Mouse (Mus musculus): ENCODE measurements around the gene Gm26558.

Gm26558 gene

GRCm38 (mm10) chr2:70648271-70648670, 13.6 kb downstream of the Gm26558 start:
- DNase-seq (ENCODE audit: low read depth) = no peak

DNA sequence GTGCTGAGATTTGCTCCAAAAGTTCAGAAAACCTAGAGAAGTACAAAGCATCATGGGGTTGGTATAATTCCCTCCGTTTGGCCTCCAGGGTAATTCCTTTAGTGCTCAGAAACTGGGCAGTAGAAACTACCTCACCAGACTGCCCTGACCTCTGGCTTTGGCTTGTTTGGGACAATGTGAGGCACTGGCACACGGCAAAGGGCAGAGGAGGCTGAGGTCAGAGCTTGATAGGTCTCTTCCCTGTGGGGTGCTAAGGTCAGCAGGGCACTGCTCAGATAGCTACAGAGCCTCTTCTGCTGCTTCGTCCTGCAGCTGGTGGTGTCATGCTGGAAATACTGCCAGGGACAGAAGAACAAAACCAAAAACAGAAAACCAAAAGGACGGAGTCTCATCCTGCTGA, 14.2 kb downstream of the Gm26558 start:
- DNase-seq (ENCODE audit: low read depth) = no peak

DNA sequence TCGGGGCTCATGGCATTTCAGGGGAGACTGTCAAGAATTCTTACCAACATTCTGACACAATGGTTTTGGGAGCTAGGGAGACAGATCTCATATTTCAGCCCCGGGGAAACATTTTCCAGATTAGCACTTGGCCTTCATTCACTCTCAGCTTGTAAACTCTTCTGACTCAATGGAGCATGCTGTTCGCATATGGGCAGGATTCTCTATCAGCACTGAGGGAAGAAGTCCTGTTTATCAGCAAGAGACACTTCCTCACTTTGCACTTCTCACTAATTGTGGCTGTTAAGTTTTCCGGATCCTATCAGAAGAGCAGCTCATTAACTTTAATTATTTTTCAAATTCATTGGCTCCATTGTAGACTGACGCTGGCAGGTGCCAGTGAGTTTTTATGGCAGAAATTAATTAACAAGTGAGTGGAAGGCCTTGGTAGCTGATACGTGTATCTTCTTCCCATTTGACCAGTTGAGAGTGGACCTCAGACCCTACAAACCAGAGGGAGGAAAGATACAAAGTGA, 16.6 kb downstream of the Gm26558 start:
- DNase-seq (ENCODE audit: low read depth) = no peak

GRCm38 (mm10) chr2:70642971-70643565, 18.8 kb downstream of the Gm26558 start:
- no peak for DNase-seq (ENCODE audit: low read depth)

DNA sequence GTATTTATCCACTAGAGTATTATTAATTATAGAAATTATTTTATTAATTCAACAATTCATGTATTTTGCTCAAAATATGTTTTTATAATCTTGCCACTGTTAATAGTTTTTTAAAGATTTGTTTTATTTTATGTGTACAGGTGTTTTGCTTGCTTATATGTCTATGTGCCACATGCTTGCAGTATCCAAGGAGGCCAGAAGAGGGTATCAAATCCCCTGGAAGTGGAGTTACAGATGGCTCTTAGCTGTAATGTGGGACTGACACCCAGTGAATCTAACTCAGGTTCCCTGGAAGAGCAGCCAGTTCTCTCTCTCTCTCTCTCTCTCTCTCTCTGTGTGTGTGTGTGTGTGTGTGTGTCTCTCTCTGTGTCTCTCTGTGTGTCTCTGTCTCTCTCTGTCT, 20.9 kb downstream of the Gm26558 start:
- no peak for DNase-seq (ENCODE audit: low read depth)

DNA sequence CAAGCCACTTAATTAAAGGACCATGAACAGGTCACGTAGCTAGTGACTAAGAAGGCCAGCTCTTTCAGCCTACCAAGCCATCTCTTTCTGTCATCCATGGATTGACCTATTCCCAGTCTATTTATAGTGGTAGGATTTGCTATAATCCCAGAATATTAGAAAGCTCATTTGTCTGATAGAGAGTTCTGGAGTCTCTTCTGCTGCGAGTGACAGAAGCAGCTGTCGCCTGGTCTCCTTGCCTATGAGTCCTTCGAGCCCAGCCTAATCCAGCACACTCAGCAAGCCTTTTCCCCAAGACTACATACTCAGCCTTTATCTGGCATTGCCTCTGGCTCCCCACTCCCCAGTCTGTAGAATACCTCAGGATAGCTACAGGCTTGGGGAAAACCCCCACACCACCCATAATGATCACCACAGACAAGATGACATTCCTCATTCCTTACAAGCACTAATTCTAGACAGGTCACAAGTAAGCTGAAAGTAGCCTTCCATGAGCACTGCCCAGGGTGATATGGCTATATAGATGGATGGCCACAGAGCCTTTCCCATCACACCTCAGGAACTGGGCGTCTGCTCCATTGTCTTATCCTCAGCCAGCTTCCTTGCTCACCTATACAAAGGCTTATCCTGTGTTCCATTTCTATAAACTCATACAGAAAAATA, 27.7 kb downstream of the Gm26558 start:
- DNase-seq (ENCODE audit: low read depth) = no peak

- DNase-seq (ENCODE audit: low read depth) = no peak
These were observed 29.5 kb downstream of the Gm26558 start for GRCm38 (mm10) chr2:70632412-70632811.

DNA sequence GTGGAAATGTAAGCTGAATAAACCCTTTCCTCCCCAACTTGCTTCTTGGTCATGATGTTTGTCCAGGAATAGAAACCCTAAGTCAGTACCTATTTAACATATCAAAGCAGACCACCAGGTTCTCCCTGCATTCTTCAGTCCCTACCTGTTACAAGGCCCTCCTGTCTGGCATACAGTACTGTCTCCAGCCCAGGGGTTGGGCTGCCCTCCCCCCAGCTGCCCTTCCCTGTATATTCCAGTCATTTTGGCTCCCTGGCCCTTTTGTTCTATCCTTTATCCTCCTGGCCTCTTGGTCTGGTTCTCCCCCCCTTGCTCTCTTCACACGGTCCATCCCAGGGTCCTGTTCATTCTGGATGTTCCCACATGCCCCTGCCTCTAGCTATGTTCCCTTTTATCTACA, 30.6 kb downstream of the Gm26558 start:
- DNase-seq (ENCODE audit: low read depth) = no peak

- DNase-seq (ENCODE audit: low read depth) = no peak
These were observed 32.0 kb downstream of the Gm26558 start for GRCm38 (mm10) chr2:70629921-70630320.

GRCm38 (mm10) chr2:70629339-70629761, 32.6 kb downstream of the Gm26558 start:
- peak; percentile 72 for DNase-seq (ENCODE audit: low read depth)

- DNase-seq (ENCODE audit: low read depth) = no peak
These were observed 33.5 kb downstream of the Gm26558 start for GRCm38 (mm10) chr2:70628397-70628796.

GRCm38 (mm10) chr2:70625761-70626160, 36.1 kb downstream of the Gm26558 start:
- no peak for DNase-seq (ENCODE audit: low read depth)

DNA sequence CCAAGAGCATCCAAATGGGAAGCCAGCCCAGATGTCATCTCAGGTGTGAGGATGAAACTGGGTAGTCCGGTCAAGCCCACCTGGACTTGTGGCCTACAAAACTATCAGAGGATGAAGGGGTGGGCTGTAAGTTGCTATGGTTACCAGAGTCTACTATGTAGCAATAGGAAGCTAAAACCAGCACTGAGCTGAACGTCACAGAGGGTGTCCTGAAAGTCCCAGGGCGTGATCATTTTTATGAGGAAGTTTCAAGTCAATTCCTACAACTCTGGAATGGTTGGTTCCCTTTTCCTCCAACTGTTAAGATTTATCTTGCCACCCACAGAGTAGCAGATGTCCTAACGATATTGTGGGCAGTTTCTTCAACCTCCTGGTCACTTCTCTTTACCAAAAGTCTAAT, 39.7 kb downstream of the Gm26558 start:
- no peak for DNase-seq (ENCODE audit: low read depth)

DNA sequence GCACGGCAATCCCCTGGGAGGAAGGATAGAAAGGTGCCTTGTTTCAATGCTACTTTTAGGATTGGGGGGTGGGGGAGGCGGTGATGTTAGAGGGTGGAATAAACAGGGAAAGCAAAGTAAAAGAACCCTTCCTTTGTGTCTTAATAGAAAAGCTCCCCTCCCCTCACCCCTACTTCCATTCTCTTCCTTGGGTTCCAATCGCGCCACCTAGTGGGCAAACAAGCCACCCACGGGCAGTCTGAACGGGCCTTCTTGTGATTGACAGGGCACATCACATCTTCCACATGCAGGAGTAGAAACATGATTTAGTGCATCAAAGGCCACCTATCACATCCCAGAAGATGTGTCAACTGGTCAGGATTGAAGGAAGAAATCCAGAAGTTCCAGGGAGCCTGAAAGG, 41.7 kb downstream of the Gm26558 start:
- peak; percentile 58 for DNase-seq (ENCODE audit: low read depth)

- DNase-seq (ENCODE audit: low read depth) = no peak
These were observed 42.6 kb downstream of the Gm26558 start for GRCm38 (mm10) chr2:70619232-70619835.

- peak; percentile 37 for DNase-seq (ENCODE audit: low read depth)
These were observed 45.3 kb downstream of the Gm26558 start for GRCm38 (mm10) chr2:70616617-70617016.

DNA sequence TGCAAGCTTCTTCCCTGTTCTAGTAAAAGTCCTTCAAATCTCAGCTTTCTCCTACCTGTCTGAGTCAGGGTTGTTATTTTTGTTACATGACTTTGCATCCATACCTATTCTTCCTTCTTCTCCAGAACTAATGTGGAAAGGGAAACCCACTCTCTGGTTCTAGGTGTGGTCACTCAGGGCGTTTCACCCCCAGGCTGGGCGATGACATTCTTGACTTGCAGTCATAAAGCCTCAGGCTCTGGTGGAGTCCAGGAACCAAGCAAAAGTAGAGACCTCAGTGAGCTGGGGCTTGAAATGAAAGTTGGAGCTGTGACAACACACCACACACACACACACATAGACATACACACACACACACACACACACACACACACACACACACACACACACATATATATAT, 45.8 kb downstream of the Gm26558 start:
- DNase-seq (ENCODE audit: low read depth) = no peak

DNA sequence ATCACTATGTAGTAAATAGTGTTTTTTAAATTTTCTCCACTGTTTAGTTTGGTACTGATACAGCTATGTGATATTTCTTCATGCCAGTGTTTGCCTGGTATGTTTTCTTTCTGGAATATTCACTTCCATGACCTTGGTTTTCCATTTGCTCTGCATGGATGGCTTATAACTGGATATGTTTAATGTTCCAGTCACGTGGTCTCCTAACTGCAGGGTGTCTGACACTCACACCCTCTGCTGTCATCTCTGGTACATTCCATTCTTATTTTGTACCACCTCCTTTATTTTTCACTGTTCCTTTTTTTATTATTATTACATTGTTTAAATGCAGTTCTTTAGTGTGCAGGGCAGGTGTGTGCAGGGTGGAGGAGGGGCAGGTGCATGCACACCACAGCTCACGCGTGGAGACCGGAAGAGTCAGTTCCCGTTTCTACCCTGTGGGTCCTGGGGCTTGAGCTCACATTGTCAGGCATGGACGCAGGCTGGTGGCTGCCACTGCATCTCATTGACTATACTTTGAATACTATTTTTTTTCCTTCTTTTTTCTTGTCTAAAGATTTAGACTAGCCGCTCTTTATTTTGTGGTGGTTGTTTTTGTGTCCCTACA, 47.1 kb downstream of the Gm26558 start:
- no peak for DNase-seq (ENCODE audit: low read depth)
